Mouse (Mus musculus): ENCODE results near the gene Arhgef12. TPM values are rescaled to one million over a fixed set of nuclear protein-coding genes. Genes with fewer than 3 reads are reported as not detected.

Arhgef12 gene
- polyA plus RNA-seq (2016; fragmentation: Nextera tagmentation; extraction: Ambion mirVana): 7.9 and 8.2 TPM in 2 replicates

DNA sequence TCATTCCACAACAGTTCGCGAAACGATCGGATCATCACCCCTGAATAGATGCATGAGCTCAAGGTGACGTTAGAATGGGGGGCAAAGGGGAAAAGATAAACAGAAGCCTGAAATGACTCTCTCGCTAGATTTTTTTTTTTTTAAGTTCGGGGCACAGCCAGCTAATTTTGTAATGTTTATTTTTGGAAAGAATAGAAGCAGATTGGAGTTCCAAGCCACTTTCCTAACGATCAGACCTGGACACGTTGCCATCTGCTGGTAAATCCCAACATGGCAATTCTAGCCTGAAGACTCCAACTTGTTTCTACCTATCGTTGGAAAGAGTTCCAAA, at the start of gene Arhgef12:
Arhgef12 (minus strand) TSS at position 53 of the 331 bp plus-strand sequence.
- peak; percentile 21 for DNase-seq (ENCODE audit: low spot score)
- Histone ChIP-seq H3K4me1 (replicated peaks) (peaks cover 35% of the 10 kb centered on the region), H3K27me3 (ENCODE audit: insufficient read depth, poor library complexity, severe bottlenecking) (no peaks in the 10 kb centered on the region), H3K27ac (peak within 1 kb of the TSS; percentile 95), H3K4me3 (peak within 1 kb of the TSS; percentile 79), H3K9me3 (no peaks in the 10 kb centered on the region), H3K36me3 (peaks cover 22% of the 10 kb centered on the region)
- 48% methylated on average over 10 of the region's 10 CpGs for WGBS

GRCm38 (mm10) chr9:43155960-43156359, 48.9 kb upstream of the Arhgef12 start:
- DNase-seq (ENCODE audit: low spot score): no peak
- Histone ChIP-seq H3K4me1 (replicated peaks) (no peaks in the 10 kb centered on the region), H3K27ac (no peak overlapping the region), H3K9me3 (no peaks in the 10 kb centered on the region), H3K27me3 (ENCODE audit: insufficient read depth, poor library complexity, severe bottlenecking) (no peaks in the 10 kb centered on the region), H3K36me3 (no peaks in the 10 kb centered on the region), H3K4me3 (no peak overlapping the region)
- WGBS: 86% methylated on average over 6 of the region's 6 CpGs

- Histone ChIP-seq H3K27ac (no peak overlapping the region), H3K4me3 (no peak overlapping the region), H3K36me3 (no peaks in the 10 kb centered on the region), H3K4me1 (replicated peaks) (no peaks in the 10 kb centered on the region), H3K27me3 (ENCODE audit: insufficient read depth, poor library complexity, severe bottlenecking) (no peaks in the 10 kb centered on the region; the same call in 1 of the 2 replicates), H3K9me3 (no peaks in the 10 kb centered on the region)
- no peak for DNase-seq (ENCODE audit: low spot score)
- WGBS: 89% methylated on average over 6 of the region's 6 CpGs
These were observed 44.7 kb upstream of the Arhgef12 start for GRCm38 (mm10) chr9:43151779-43152178.

GRCm38 (mm10) chr9:43150957-43151356, 43.9 kb upstream of the Arhgef12 start:
- Histone ChIP-seq H3K27ac (no peak overlapping the region), H3K4me3 (no peak overlapping the region), H3K27me3 (ENCODE audit: insufficient read depth, poor library complexity, severe bottlenecking) (no peaks in the 10 kb centered on the region; the same call in 1 of the 2 replicates), H3K4me1 (replicated peaks) (no peaks in the 10 kb centered on the region), H3K36me3 (no peaks in the 10 kb centered on the region), H3K9me3 (no peaks in the 10 kb centered on the region)
- no peak for DNase-seq (ENCODE audit: low spot score)
- WGBS: 84% methylated on average over 9 of the region's 9 CpGs

GRCm38 (mm10) chr9:43150075-43150474, 43.0 kb upstream of the Arhgef12 start:
- Histone ChIP-seq H3K4me1 (replicated peaks) (no peaks in the 10 kb centered on the region), H3K4me3 (no peak overlapping the region), H3K27me3 (ENCODE audit: insufficient read depth, poor library complexity, severe bottlenecking) (no peaks in the 10 kb centered on the region; the same call in 1 of the 2 replicates), H3K9me3 (no peaks in the 10 kb centered on the region), H3K36me3 (no peaks in the 10 kb centered on the region), H3K27ac (no peak overlapping the region)
- no peak for DNase-seq (ENCODE audit: low spot score)
- WGBS: 69% methylated on average over 10 of the region's 10 CpGs

- Histone ChIP-seq H3K4me1 (replicated peaks) (no peaks in the 10 kb centered on the region), H3K36me3 (no peaks in the 10 kb centered on the region), H3K4me3 (no peak overlapping the region), H3K27ac (no peak overlapping the region), H3K27me3 (ENCODE audit: insufficient read depth, poor library complexity, severe bottlenecking) (no peaks in the 10 kb centered on the region; the same call in 1 of the 2 replicates), H3K9me3 (no peaks in the 10 kb centered on the region)
- 86% methylated on average over 3 of the region's 3 CpGs for WGBS
- DNase-seq (ENCODE audit: low spot score): no peak
These were observed 42.5 kb upstream of the Arhgef12 start for GRCm38 (mm10) chr9:43149498-43149897.

DNA sequence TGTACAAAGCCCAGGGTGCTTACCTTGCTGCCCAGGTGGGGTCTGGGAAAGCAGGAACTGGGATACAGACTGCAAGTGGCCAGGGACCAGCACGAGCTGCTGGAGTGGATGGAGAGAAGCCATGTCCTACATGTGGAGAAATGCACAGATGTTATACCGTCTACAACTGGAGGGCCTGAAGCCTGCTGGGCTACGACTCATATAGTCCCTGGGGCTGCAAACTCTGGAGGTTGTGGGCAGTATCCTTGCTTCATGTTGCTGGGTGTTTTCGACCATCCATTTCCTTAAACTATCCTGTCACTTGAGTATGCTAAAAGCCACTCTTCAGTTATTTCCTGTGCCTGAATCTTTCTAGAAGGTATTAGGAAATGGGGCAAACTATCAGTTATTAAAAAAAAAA, 38.2 kb upstream of the Arhgef12 start:
- no peaks in the 10 kb centered on the region; the same call in 1 of the 2 replicates for H3K27me3 ChIP-seq (ENCODE audit: insufficient read depth, poor library complexity, severe bottlenecking)
- H3K36me3 ChIP-seq: no peaks in the 10 kb centered on the region
- DNase-seq (ENCODE audit: low spot score): no peak
- WGBS: 84% methylated on average over 4 of the region's 4 CpGs
- H3K4me3 ChIP-seq: no peak overlapping the region
- no peaks in the 10 kb centered on the region for H3K9me3 ChIP-seq
- 0 out of 2 replicates have a peak, but pooled peaks cover 9% of the 10 kb centered on the region for H3K4me1 ChIP-seq (replicated peaks)
- no peak overlapping the region for H3K27ac ChIP-seq

DNA sequence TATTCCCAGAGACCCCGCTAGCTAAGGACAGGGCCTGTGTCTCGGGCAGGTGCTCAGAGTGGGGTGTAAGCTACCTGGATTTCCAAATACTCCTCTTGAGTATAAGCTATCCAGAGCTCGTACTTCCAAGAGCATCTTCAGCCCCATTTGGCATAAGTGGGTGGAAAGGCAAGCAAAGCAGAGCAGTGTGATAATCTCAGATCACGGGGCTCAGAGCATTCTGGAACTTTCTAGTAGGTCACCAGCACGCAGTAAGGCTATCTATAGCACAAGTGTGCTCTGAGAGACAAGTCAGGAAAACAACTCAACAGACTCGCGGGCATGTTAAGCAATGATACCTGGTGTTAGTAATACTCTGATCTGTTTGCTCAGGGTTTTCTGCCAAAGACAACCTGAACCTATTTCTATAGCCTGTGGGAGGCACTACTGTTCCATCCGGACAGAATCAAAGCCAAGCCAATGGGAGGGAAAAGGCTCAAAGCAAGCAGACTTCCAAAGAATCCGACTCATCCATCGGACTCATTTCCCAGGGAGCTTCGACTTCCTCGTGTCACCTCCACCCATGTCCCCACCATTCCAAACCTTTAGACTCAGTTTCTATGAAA, 37.3 kb upstream of the Arhgef12 start:
- no peak overlapping the region for H3K27ac ChIP-seq
- H3K9me3 ChIP-seq: no peaks in the 10 kb centered on the region
- H3K4me1 ChIP-seq (replicated peaks): 0 out of 2 replicates have a peak, but pooled peaks cover 9% of the 10 kb centered on the region
- no peaks in the 10 kb centered on the region for H3K36me3 ChIP-seq
- DNase-seq (ENCODE audit: low spot score): no peak
- WGBS: 72% methylated on average over 12 of the region's 12 CpGs
- no peaks in the 10 kb centered on the region; the same call in 1 of the 2 replicates for H3K27me3 ChIP-seq (ENCODE audit: insufficient read depth, poor library complexity, severe bottlenecking)
- no peak overlapping the region for H3K4me3 ChIP-seq

DNA sequence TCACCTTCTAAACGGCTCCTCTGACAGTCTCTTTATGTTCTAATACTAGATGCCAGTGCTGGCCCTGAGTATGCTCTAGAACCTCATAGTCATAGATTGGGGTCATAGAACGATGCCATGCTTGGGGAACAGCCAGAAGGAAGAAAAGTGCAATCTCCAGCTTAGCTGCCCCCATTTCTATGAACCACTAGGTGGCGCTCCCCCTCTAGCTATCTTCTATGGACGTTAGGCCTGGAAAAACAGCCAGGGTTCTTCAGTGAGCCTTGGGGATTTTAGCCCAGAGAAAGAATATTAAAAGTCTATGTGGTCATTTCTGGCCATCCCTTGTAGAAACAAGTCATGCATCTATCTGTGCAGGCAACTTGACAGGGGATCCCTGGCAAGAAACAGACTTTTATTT, 34.8 kb upstream of the Arhgef12 start:
- Histone ChIP-seq H3K4me3 (no peak overlapping the region), H3K27ac (no peak overlapping the region), H3K9me3 (no peaks in the 10 kb centered on the region), H3K27me3 (ENCODE audit: insufficient read depth, poor library complexity, severe bottlenecking) (no peaks in the 10 kb centered on the region), H3K4me1 (replicated peaks) (0 out of 2 replicates have a peak, but pooled peaks cover 9% of the 10 kb centered on the region), H3K36me3 (no peaks in the 10 kb centered on the region)
- 12% methylated on average over 4 of the region's 4 CpGs for WGBS
- DNase-seq (ENCODE audit: low spot score): peak; percentile 69

- Histone ChIP-seq H3K36me3 (no peaks in the 10 kb centered on the region), H3K27ac (no peak overlapping the region), H3K9me3 (no peaks in the 10 kb centered on the region), H3K4me1 (replicated peaks) (peaks cover 11% of the 10 kb centered on the region; the same call in 1 of the 2 replicates), H3K27me3 (ENCODE audit: insufficient read depth, poor library complexity, severe bottlenecking) (no peaks in the 10 kb centered on the region), H3K4me3 (no peak overlapping the region)
- no peak for DNase-seq (ENCODE audit: low spot score)
- 85% methylated on average over 3 of the region's 3 CpGs for WGBS
These were observed 26.5 kb upstream of the Arhgef12 start for GRCm38 (mm10) chr9:43133525-43133924.

GRCm38 (mm10) chr9:43132380-43132779, 25.3 kb upstream of the Arhgef12 start:
- no peak for DNase-seq (ENCODE audit: low spot score)
- H3K27me3 ChIP-seq (ENCODE audit: insufficient read depth, poor library complexity, severe bottlenecking): no peaks in the 10 kb centered on the region
- H3K4me3 ChIP-seq: no peak overlapping the region
- H3K4me1 ChIP-seq (replicated peaks): peaks cover 11% of the 10 kb centered on the region; the same call in 1 of the 2 replicates
- WGBS: 39% methylated on average over 4 of the region's 4 CpGs
- H3K36me3 ChIP-seq: no peaks in the 10 kb centered on the region
- no peaks in the 10 kb centered on the region for H3K9me3 ChIP-seq
- H3K27ac ChIP-seq: no peak overlapping the region

- H3K4me3 ChIP-seq: no peak overlapping the region
- no peaks in the 10 kb centered on the region for H3K36me3 ChIP-seq
- no peak for DNase-seq (ENCODE audit: low spot score)
- peaks cover 11% of the 10 kb centered on the region; the same call in 1 of the 2 replicates for H3K4me1 ChIP-seq (replicated peaks)
- H3K27ac ChIP-seq: no peak overlapping the region
- WGBS: 80% methylated on average over 5 of the region's 5 CpGs
- no peaks in the 10 kb centered on the region for H3K9me3 ChIP-seq
- no peaks in the 10 kb centered on the region for H3K27me3 ChIP-seq (ENCODE audit: insufficient read depth, poor library complexity, severe bottlenecking)
These were observed 24.9 kb upstream of the Arhgef12 start for GRCm38 (mm10) chr9:43131940-43132339.

GRCm38 (mm10) chr9:43130684-43131083, 23.6 kb upstream of the Arhgef12 start:
- H3K4me3 ChIP-seq: no peak overlapping the region
- peaks cover 11% of the 10 kb centered on the region; the same call in 1 of the 2 replicates for H3K4me1 ChIP-seq (replicated peaks)
- H3K36me3 ChIP-seq: no peaks in the 10 kb centered on the region
- DNase-seq (ENCODE audit: low spot score): no peak
- no peaks in the 10 kb centered on the region for H3K9me3 ChIP-seq
- no peak overlapping the region for H3K27ac ChIP-seq
- no peaks in the 10 kb centered on the region for H3K27me3 ChIP-seq (ENCODE audit: insufficient read depth, poor library complexity, severe bottlenecking)
- 96% methylated on average over 2 of the region's 2 CpGs for WGBS
